Mouse (Mus musculus): ENCODE measurements around the gene A730049H05Rik. TPM values are rescaled to one million over a fixed set of nuclear protein-coding genes. Genes with fewer than 3 reads are reported as not detected.

Gene A730049H05Rik
- polyA plus RNA-seq, 1 experiment from 2014 or later: 0.19 TPM

DNA sequence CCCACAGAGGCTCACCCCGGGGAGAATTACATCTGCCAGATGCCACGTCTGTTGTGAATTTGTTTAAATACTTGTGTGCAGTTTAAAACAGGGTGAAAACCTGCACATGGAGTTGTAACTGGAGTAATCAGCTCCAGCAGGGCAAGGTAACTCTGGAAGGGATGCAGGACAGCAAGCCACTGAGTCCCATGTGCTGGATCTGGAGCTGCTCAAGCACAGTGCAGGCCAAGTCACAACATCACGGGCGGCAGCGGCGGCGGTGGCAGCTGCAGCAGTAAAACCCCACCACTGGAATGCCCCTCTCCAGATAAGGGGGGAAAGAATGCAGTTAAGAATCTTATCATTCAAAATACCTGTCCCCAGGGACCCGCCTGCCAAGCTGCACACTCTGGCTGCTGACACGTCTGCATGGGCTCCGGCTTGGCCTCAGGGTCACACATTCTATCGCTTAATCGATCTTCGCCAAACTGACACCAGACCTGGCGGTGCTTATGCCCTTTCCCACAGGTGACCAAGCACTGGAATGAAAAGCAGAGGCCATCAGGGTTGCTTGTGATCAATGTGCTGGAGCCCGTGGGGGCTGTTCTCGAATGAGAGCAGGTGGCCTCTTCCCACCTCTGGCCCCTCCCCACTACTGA is 53.4 kb downstream of the A730049H05Rik start:
- Histone ChIP-seq H3K4me1 (replicated peaks; ENCODE audit: control insufficient read depth, insufficient read depth, low read length) (peaks cover 2% of the 10 kb centered on the region; the same call in 1 of the 2 replicates), H3K27me3 (replicated peaks; ENCODE audit: control insufficient read depth, insufficient read depth, low read length) (no peaks in the 10 kb centered on the region), H3K4me2 (ENCODE audit: low read length) (no peak overlapping the region), H3K4me3 (replicated peaks; ENCODE audit: low read length) (no peak overlapping the region), H3K9me3 (ENCODE audit: control insufficient read depth, low read length) (no peaks in the 10 kb centered on the region), H3K9ac (replicated peaks; ENCODE audit: low read depth, low read length) (no peak overlapping the region), H3K36me3 (ENCODE audit: control insufficient read depth, insufficient read depth) (no peaks in the 10 kb centered on the region), H3K27ac (ENCODE audit: low read length) (no peak overlapping the region)
- ATAC-seq: no peak
- WGBS: 83% methylated on average over 16 of the region's 16 CpGs

DNA sequence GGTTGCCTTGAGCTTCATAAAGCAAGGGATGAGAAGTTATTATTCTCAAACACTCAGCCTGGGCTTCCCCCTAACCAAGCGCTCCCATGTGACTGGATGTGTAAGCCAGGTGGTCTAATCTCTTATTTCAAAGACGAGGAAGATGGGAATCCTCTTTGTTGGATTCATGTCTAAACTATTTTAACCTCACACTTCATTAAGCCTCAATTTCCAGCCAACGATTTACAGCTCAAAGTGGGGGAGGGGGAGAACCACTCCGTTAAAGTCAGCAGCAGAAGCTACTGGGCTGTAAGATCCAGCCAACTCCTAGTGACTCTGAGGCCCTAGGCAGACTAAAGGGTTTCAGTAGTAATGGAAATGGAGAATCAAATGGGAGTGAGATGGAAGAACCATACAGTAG is 55.5 kb downstream of the A730049H05Rik start:
- ATAC-seq: no peak
- Histone ChIP-seq H3K4me1 (replicated peaks; ENCODE audit: control insufficient read depth, insufficient read depth, low read length) (peaks cover 2% of the 10 kb centered on the region; the same call in 1 of the 2 replicates), H3K9ac (replicated peaks; ENCODE audit: low read depth, low read length) (no peak overlapping the region), H3K4me3 (replicated peaks; ENCODE audit: low read length) (no peak overlapping the region), H3K4me2 (ENCODE audit: low read length) (no peak overlapping the region), H3K27ac (ENCODE audit: low read length) (no peak overlapping the region), H3K36me3 (ENCODE audit: control insufficient read depth, insufficient read depth) (no peaks in the 10 kb centered on the region), H3K9me3 (ENCODE audit: control insufficient read depth, low read length) (no peaks in the 10 kb centered on the region), H3K27me3 (replicated peaks; ENCODE audit: control insufficient read depth, insufficient read depth, low read length) (no peaks in the 10 kb centered on the region)
- WGBS: 42% methylated on average over 4 of the region's 4 CpGs

DNA sequence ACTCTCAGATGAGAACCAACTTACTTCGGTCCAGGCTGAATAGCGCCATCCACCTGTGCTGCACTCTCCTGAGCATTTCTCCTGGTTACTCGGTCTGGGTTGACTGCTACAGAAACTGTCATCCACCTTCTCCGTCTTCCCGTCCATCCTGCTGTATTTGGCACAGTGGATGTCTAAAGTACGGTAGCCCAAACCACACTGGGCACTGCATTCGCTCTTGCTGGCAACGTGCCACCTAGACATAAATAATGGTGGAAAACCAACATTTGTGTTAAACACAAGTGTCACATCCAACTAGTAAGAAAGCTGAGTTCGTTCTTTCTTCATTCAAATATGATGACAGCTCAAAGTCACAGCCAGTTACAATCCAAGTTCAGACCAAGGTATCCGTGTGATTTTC is 56.5 kb downstream of the A730049H05Rik start:
- 82% methylated on average over 10 of the region's 10 CpGs for WGBS
- Histone ChIP-seq H3K4me2 (ENCODE audit: low read length) (no peak overlapping the region), H3K9me3 (ENCODE audit: control insufficient read depth, low read length) (no peaks in the 10 kb centered on the region), H3K4me3 (replicated peaks; ENCODE audit: low read length) (no peak overlapping the region), H3K9ac (replicated peaks; ENCODE audit: low read depth, low read length) (no peak overlapping the region), H3K36me3 (ENCODE audit: control insufficient read depth, insufficient read depth) (no peaks in the 10 kb centered on the region), H3K27me3 (replicated peaks; ENCODE audit: control insufficient read depth, insufficient read depth, low read length) (no peaks in the 10 kb centered on the region), H3K4me1 (replicated peaks; ENCODE audit: control insufficient read depth, insufficient read depth, low read length) (peaks cover 2% of the 10 kb centered on the region; the same call in 1 of the 2 replicates), H3K27ac (ENCODE audit: low read length) (no peak overlapping the region)
- ATAC-seq: no peak

DNA sequence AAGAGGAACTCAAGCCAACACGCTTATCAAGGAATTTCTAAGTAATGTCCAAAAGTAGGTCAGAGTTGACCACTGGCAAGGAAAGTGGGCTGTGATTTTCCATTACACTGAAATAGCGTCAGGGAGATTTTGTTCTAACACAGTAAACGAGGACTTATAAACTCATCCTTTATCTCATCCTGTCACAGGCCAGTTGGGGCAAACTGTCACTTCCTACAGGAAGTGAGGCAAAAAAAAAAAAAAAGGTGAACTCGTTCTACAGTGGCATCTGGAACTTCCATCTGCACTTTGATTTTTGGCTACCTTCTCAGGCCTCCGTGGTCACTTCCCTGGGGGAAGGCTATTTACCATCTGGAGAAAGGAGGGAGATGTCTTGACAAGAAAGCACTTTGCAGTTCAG is 58.6 kb downstream of the A730049H05Rik start:
- H3K36me3 ChIP-seq (ENCODE audit: control insufficient read depth, insufficient read depth): no peaks in the 10 kb centered on the region
- no peak overlapping the region for H3K9ac ChIP-seq (replicated peaks; ENCODE audit: low read depth, low read length)
- H3K4me2 ChIP-seq (ENCODE audit: low read length): no peak overlapping the region
- ATAC-seq: no peak
- no peaks in the 10 kb centered on the region for H3K9me3 ChIP-seq (ENCODE audit: control insufficient read depth, low read length)
- H3K27me3 ChIP-seq (replicated peaks; ENCODE audit: control insufficient read depth, insufficient read depth, low read length): no peaks in the 10 kb centered on the region
- no peaks in the 10 kb centered on the region for H3K4me1 ChIP-seq (replicated peaks; ENCODE audit: control insufficient read depth, insufficient read depth, low read length)
- H3K27ac ChIP-seq (ENCODE audit: low read length): no peak overlapping the region
- WGBS: 77% methylated on average over 5 of the region's 5 CpGs
- no peak overlapping the region for H3K4me3 ChIP-seq (replicated peaks; ENCODE audit: low read length)

DNA sequence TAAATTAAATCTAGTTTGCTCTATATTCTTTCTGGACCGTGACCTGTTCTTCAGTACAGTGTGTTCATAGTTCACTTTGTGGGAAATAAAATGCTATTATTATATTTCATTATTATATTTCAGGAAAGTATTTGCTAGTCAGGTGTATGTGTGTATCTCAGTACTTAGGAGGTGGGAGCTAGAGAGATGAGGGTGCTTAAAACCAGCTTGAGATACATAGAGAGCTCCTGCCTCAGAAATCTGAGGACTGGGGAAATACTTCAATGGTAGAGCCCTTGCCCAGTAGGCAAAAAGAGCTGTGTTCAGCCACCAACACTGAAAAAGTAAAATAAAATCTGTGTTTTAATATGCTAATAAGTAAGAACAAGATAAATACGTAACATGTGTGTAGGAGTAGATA is 59.1 kb downstream of the A730049H05Rik start:
- Histone ChIP-seq H3K9me3 (ENCODE audit: control insufficient read depth, low read length) (no peaks in the 10 kb centered on the region), H3K9ac (replicated peaks; ENCODE audit: low read depth, low read length) (no peak overlapping the region), H3K4me2 (ENCODE audit: low read length) (no peak overlapping the region), H3K27ac (ENCODE audit: low read length) (no peak overlapping the region), H3K27me3 (replicated peaks; ENCODE audit: control insufficient read depth, insufficient read depth, low read length) (no peaks in the 10 kb centered on the region), H3K36me3 (ENCODE audit: control insufficient read depth, insufficient read depth) (no peaks in the 10 kb centered on the region), H3K4me3 (replicated peaks; ENCODE audit: low read length) (no peak overlapping the region), H3K4me1 (replicated peaks; ENCODE audit: control insufficient read depth, insufficient read depth, low read length) (no peaks in the 10 kb centered on the region)
- WGBS: 93% methylated on average over 2 of the region's 2 CpGs
- ATAC-seq: no peak

DNA sequence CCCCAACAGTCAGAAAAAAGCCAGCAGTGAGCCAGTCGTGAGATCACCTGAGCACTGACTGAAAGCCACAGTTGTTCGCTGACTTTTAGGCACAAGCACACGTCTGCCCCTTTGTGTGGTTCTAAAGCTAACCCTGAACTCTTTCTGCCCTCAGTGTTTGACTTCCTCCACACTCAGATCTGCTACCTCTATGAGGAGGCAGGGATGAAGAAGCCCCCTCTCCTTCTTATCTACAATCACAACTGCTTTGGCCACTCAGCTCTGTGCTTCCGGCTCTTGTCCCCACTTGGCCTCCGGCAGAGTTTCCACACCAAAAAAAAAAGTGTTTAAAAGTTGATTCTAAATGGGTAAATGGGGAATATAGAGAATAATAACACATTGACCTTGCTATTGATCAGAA is 59.8 kb downstream of the A730049H05Rik start:
- no peak for ATAC-seq
- Histone ChIP-seq H3K27ac (ENCODE audit: low read length) (no peak overlapping the region), H3K4me3 (replicated peaks; ENCODE audit: low read length) (no peak overlapping the region), H3K4me1 (replicated peaks; ENCODE audit: control insufficient read depth, insufficient read depth, low read length) (no peaks in the 10 kb centered on the region), H3K4me2 (ENCODE audit: low read length) (no peak overlapping the region), H3K9me3 (ENCODE audit: control insufficient read depth, low read length) (no peaks in the 10 kb centered on the region), H3K9ac (replicated peaks; ENCODE audit: low read depth, low read length) (no peak overlapping the region), H3K27me3 (replicated peaks; ENCODE audit: control insufficient read depth, insufficient read depth, low read length) (no peaks in the 10 kb centered on the region), H3K36me3 (ENCODE audit: control insufficient read depth, insufficient read depth) (no peaks in the 10 kb centered on the region)
- WGBS: 86% methylated on average over 5 of the region's 5 CpGs

DNA sequence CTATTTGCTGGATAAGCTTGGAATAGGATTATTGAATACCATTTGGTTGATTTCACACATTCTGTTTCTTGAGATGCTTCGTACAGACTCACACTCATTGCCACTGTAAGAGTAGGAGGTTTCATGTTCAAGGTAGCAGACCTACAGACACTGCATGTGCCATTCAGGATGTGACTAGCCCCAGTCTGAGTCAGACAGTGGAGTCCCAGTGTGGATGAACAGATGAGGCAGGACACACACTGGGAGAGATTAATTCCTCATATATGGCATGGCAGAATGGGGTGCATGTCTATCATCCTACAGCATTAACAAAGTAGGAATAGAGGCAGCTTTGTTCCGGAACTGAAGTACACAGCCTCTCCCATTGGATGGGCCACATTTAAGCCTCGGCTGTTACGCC is 61.0 kb downstream of the A730049H05Rik start:
- H3K9ac ChIP-seq (replicated peaks; ENCODE audit: low read depth, low read length): no peak overlapping the region
- no peaks in the 10 kb centered on the region for H3K27me3 ChIP-seq (replicated peaks; ENCODE audit: control insufficient read depth, insufficient read depth, low read length)
- H3K9me3 ChIP-seq (ENCODE audit: control insufficient read depth, low read length): no peaks in the 10 kb centered on the region
- H3K27ac ChIP-seq (ENCODE audit: low read length): no peak overlapping the region
- no peak overlapping the region for H3K4me3 ChIP-seq (replicated peaks; ENCODE audit: low read length)
- H3K4me2 ChIP-seq (ENCODE audit: low read length): no peak overlapping the region
- no peak for ATAC-seq
- H3K36me3 ChIP-seq (ENCODE audit: control insufficient read depth, insufficient read depth): no peaks in the 10 kb centered on the region
- 94% methylated on average over 4 of the region's 4 CpGs for whole genome bisulfite sequencing
- no peaks in the 10 kb centered on the region for H3K4me1 ChIP-seq (replicated peaks; ENCODE audit: control insufficient read depth, insufficient read depth, low read length)

DNA sequence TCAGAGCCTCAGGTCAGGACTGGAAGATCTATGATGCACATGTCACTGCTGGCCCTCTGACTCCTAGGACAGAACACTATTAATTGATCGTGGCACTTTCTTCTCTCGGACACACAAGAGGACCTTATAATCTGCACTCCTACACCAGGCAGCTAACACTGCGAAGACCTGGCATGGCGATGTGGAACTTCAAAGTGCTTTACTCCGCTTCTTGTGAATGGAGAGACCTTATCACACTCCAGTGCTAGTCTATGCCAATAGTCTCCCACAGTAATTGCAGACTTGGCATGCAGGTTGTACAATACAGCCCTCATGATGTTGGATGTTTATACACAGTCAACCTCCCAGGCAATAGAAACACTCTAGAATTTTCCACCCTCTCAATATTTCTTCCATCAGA is 62.5 kb downstream of the A730049H05Rik start:
- Histone ChIP-seq H3K27ac (ENCODE audit: low read length) (no peak overlapping the region), H3K4me3 (replicated peaks; ENCODE audit: low read length) (no peak overlapping the region), H3K4me1 (replicated peaks; ENCODE audit: control insufficient read depth, insufficient read depth, low read length) (no peaks in the 10 kb centered on the region), H3K27me3 (replicated peaks; ENCODE audit: control insufficient read depth, insufficient read depth, low read length) (no peaks in the 10 kb centered on the region), H3K9me3 (ENCODE audit: control insufficient read depth, low read length) (no peaks in the 10 kb centered on the region), H3K4me2 (ENCODE audit: low read length) (no peak overlapping the region), H3K9ac (replicated peaks; ENCODE audit: low read depth, low read length) (no peak overlapping the region), H3K36me3 (ENCODE audit: control insufficient read depth, insufficient read depth) (no peaks in the 10 kb centered on the region)
- 91% methylated on average over 5 of the region's 5 CpGs for WGBS
- ATAC-seq: no peak

DNA sequence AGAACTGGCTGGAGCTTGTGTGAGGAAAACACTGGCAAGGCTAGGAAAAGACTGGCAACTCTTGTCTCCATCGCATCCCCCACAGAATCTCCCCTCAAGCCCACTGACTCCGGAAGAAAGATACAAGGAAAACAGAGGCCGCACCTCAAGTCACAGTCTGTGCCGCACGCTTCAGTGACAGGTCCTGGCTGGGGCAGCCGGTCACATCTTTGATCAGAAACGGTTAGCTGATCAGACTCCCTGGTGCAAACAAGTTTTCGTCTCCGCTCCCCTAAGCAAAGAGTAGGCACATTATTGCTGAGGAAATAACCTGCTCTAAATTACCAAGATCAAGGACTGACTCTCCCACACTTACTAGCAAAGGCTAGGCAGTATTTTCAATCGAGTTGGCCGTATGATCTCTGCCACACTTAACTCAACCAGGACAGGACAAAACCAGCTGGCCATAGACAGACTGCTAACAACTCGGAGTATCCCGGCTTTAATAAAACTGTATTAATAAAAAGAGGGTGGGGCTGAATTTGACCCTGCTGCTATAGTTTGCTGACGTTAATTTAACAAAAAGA is 63.5 kb downstream of the A730049H05Rik start:
- ATAC-seq: no peak

DNA sequence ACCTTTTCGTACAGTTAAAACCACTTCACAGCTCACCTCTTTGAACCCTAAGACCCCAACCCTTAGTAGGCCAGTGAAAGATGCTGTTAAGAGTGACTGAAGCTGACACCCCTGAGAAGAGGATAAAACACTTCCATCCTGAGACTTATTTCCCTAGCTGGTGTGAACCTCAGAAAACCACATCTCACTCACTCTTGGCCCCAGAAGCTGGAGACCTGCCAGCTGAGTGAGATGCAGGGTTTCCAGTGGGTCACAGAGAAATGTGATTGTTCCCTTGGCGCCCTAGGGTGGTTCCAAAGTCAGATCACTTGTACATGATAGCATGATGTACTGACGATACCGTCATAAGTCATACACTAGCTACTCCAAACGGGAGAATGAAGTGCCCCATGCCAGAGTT is 66.2 kb downstream of the A730049H05Rik start:
- WGBS: 75% methylated on average over 5 of the region's 5 CpGs
- H3K4me2 ChIP-seq (ENCODE audit: low read length): no peak overlapping the region
- H3K9me3 ChIP-seq (ENCODE audit: control insufficient read depth, low read length): no peaks in the 10 kb centered on the region
- H3K4me3 ChIP-seq (replicated peaks; ENCODE audit: low read length): no peak overlapping the region
- H3K9ac ChIP-seq (replicated peaks; ENCODE audit: low read depth, low read length): no peak overlapping the region
- ATAC-seq: no peak
- no peaks in the 10 kb centered on the region for H3K4me1 ChIP-seq (replicated peaks; ENCODE audit: control insufficient read depth, insufficient read depth, low read length)
- no peak overlapping the region for H3K27ac ChIP-seq (ENCODE audit: low read length)
- no peaks in the 10 kb centered on the region for H3K36me3 ChIP-seq (ENCODE audit: control insufficient read depth, insufficient read depth)
- H3K27me3 ChIP-seq (replicated peaks; ENCODE audit: control insufficient read depth, insufficient read depth, low read length): no peaks in the 10 kb centered on the region

More for the DNA sequence above, 63.5 kb downstream of the A730049H05Rik start:
- H3K27ac ChIP-seq (ENCODE audit: low read length): no peak overlapping the region
- H3K4me1 ChIP-seq (replicated peaks; ENCODE audit: control insufficient read depth, insufficient read depth, low read length): no peaks in the 10 kb centered on the region
- no peak overlapping the region for H3K9ac ChIP-seq (replicated peaks; ENCODE audit: low read depth, low read length)
- H3K36me3 ChIP-seq (ENCODE audit: control insufficient read depth, insufficient read depth): no peaks in the 10 kb centered on the region
- H3K27me3 ChIP-seq (replicated peaks; ENCODE audit: control insufficient read depth, insufficient read depth, low read length): no peaks in the 10 kb centered on the region
- H3K4me2 ChIP-seq (ENCODE audit: low read length): no peak overlapping the region
- WGBS: 90% methylated on average over 14 of the region's 14 CpGs
- H3K4me3 ChIP-seq (replicated peaks; ENCODE audit: low read length): no peak overlapping the region
- no peaks in the 10 kb centered on the region for H3K9me3 ChIP-seq (ENCODE audit: control insufficient read depth, low read length)

Data from forebrain, embryonic 16.5 days (tissue).